Mouse (Mus musculus) olfactory bulb, adult 2 months (tissue): ENCODE measurements around the gene Gm38431.
A peak's percentile ranks its signal among the peaks of the same experiment; 100 is the strongest.

Source experiments
- CTCF ChIP-seq: fragments of 200-500 bp; IDR thresholded peaks from 2 replicates; pipeline ENCODE4 v1.5.1; 2012; ENCODE audit warnings: low read depth, mild to moderate bottlenecking, low read length, moderate library complexity; ENCODE audit not compliant: insufficient read depth
- POLR2A ChIP-seq: fragments of 200-500 bp; IDR thresholded peaks from 2 replicates; pipeline ENCODE4 v1.6.1; 2012; ENCODE audit warnings: mild to moderate bottlenecking, low read depth, low read length, moderate library complexity; ENCODE audit not compliant: insufficient read depth

- no peak for TF ChIP-seq POLR2A
- TF ChIP-seq CTCF: peak; percentile 35; the same call in 1 of the 2 replicates
These were observed 45.4 kb upstream of the Gm38431 start for GRCm38 (mm10) chr9:21137229-21137628.
